Mouse (Mus musculus) adrenal gland, adult 18-20 months (tissue): ENCODE measurements around the gene Zfp451. TPM values are rescaled to one million over a fixed set of nuclear protein-coding genes. Genes with fewer than 3 reads are reported as not detected.
"Not testable (repeated sequence)": the region's sequence is repeated elsewhere in the genome, so short reads cannot be mapped to it uniquely, and the experiment has no call there.

Source experiments
- DNase-seq, 2 experiments: peaks; one replicate each; pipeline ENCODE4 v3.0.0; 2021 to 2022; ENCODE audit warnings: low spot score in 2 of 2
- long read RNA-seq, 2 experiments: library from polyadenylated mRNA; stranded (forward); transcript quantifications; one replicate each; pipeline ENCODE4 v2.0.0; 2021
- total RNA-seq, 2 experiments: library from RNA; stranded (reverse); gene quantifications; 1 replicate in 1 of 2; 2 replicates in 1 of 2; pipeline ENCODE4 v1.2.3; 2021

Gene Zfp451
- total RNA-seq = 10 to 100 TPM; 30.8 to 32.8 TPM
- long read RNA-seq, experiment 1, full-length matches to known transcripts = 5 of 12 reads
- long read RNA-seq, experiment 1, partial matches to known transcripts = 1 of 12 reads
- long read RNA-seq, experiment 1, other reads (novel, unspliced or antisense) = 6 of 12 reads
- long read RNA-seq, experiment 2, full-length matches to known transcripts = 14 of 28 reads
- long read RNA-seq, experiment 2, partial matches to known transcripts = 3 of 28 reads
- long read RNA-seq, experiment 2, other reads (novel, unspliced or antisense) = 11 of 28 reads

GRCm38 (mm10) chr1:33813868-33814794 lies at the start of gene Zfp451:
TSS of gene Zfp451 (minus strand) at chr1:33814595.
- peak; percentile 87 to 89 for DNase-seq

GRCm38 (mm10) chr1:33846807-33847206 lies 32.4 kb upstream of the Zfp451 start:
- no peak for DNase-seq

- no peak for DNase-seq
Measured at GRCm38 (mm10) chr1:33843823-33844222, 29.4 kb upstream of the Zfp451 start.

- DNase-seq = not testable (repeated sequence)
Measured at GRCm38 (mm10) chr1:33838952-33839351, 24.6 kb upstream of the Zfp451 start.

GRCm38 (mm10) chr1:33830586-33830985 lies 16.2 kb upstream of the Zfp451 start:
- no peak for DNase-seq

GRCm38 (mm10) chr1:33817931-33818330 lies 3.5 kb upstream of the Zfp451 start:
- no peak for DNase-seq

GRCm38 (mm10) chr1:33813495-33813867 lies 914 bp downstream of the Zfp451 start:
- no peak for DNase-seq

- no peak for DNase-seq
Measured at GRCm38 (mm10) chr1:33803323-33803722, 11.1 kb downstream of the Zfp451 start.

- no peak for DNase-seq
Measured at GRCm38 (mm10) chr1:33799620-33800019, 14.8 kb downstream of the Zfp451 start.

- no peak for DNase-seq
Measured at GRCm38 (mm10) chr1:33788493-33788892, 25.9 kb downstream of the Zfp451 start.

GRCm38 (mm10) chr1:33788072-33788471 lies 26.3 kb downstream of the Zfp451 start:
- DNase-seq = no peak

GRCm38 (mm10) chr1:33784561-33784960 lies 29.8 kb downstream of the Zfp451 start:
- no peak for DNase-seq

GRCm38 (mm10) chr1:33776175-33776611 lies 38.2 kb downstream of the Zfp451 start:
- no peak for DNase-seq

GRCm38 (mm10) chr1:33772106-33772505 lies 42.3 kb downstream of the Zfp451 start:
- no peak for DNase-seq

GRCm38 (mm10) chr1:33771621-33772020 lies 42.8 kb downstream of the Zfp451 start:
- DNase-seq = no peak

- DNase-seq = no peak
Measured at GRCm38 (mm10) chr1:33768827-33769226, 45.6 kb downstream of the Zfp451 start.

GRCm38 (mm10) chr1:33768091-33768787 lies 46.2 kb downstream of the Zfp451 start:
- no peak for DNase-seq

GRCm38 (mm10) chr1:33766520-33767508 lies 47.6 kb downstream of the Zfp451 start:
- no peak for DNase-seq

GRCm38 (mm10) chr1:33765468-33766080 lies 48.8 kb downstream of the Zfp451 start:
- DNase-seq = no peak

- DNase-seq = no peak
Measured at GRCm38 (mm10) chr1:33763826-33764225, 50.6 kb downstream of the Zfp451 start.
